Mouse (Mus musculus): Measurements from ENCODE around the gene Oxld1.
"Not testable (repeated sequence)": the region's sequence is repeated elsewhere in the genome, so short reads cannot be mapped to it uniquely, and the experiment has no call there.

Gene Oxld1

DNA sequence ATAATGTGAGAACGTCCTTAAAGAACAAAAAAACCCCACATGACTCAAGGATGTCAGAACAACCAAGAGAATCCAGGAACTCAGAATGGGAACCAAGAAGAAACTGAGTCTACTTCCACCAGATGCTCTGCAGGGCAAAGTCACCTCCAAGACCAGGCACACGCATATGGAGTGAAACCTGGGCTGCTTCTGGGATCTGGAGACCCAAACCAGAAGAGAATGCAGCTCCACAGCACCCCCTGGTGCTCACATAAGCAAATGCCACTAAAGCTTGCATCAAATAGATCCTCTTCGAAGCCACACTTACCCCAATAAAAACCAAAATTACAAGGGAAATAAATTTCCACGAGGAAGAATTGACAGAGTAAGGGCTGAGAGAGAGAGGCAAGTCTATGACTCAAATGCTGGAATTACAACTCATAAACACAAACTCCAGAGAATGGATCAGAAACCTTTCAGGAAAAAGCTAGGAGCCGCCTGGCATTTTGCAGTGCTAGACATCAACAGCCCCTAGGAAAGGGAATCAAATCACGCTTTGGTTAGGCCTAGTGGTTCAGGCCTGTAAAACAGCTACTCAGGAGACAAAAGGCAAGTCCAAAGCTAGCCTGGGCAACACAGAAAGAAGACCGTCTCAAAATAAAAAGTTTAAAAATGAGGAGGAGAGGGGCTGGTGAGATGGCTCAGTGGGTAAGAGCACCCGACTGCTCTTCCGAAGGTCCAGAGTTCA lies 34.1 kb downstream of the Oxld1 start:
- DNase-seq (ENCODE audit: low read depth, low spot score), result peak; percentile 77

GRCm38 (mm10) chr11:120422651-120423568 lies 35.0 kb downstream of the Oxld1 start:
- DNase-seq (ENCODE audit: low read depth, low spot score), result no peak

- no peak for DNase-seq (ENCODE audit: low read depth, low spot score)
Observed at GRCm38 (mm10) chr11:120418592-120418991, 39.3 kb downstream of the Oxld1 start.

GRCm38 (mm10) chr11:120417852-120418251 lies 40.0 kb downstream of the Oxld1 start:
- DNase-seq (ENCODE audit: low read depth, low spot score), result no peak

DNA sequence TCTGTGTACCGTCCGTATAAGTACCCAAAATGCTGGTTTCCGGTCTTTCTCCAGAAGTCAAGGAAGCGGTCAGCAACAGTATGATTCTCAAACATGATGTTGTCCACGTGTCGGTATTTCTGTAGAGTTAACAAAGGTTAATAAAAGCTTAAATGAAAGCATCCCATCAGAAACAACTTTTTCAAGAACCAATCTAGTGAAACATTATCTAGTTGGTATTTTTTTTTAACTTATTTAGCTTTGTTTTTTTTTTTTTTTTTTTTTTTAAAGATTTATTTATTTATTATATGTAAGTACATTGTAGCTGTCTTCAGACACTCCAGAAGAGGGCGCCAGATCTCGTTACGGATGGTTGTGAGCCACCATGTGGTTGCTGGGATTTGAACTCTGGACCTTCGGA lies 44.2 kb downstream of the Oxld1 start:
- not testable (repeated sequence) for DNase-seq (ENCODE audit: low read depth, low spot score)
